Mouse (Mus musculus) spleen, postnatal 14 days (tissue): ENCODE measurements around the gene Ndst4.

Source experiments
- DNase-seq, 2 experiments: peaks; one replicate each; pipeline ENCODE4 v3.0.0; 2021 to 2022; ENCODE audit warnings: low spot score in 2 of 2

Gene Ndst4

GRCm38 (mm10) chr3:125722953-125723352 lies 319.1 kb downstream of the Ndst4 start:
- DNase-seq: no peak

- DNase-seq: no peak
These were observed 331.1 kb downstream of the Ndst4 start for GRCm38 (mm10) chr3:125734945-125735344.

GRCm38 (mm10) chr3:125744468-125745141 lies 340.7 kb downstream of the Ndst4 start:
- DNase-seq: no peak

- no peak for DNase-seq
These were observed 341.2 kb downstream of the Ndst4 start for GRCm38 (mm10) chr3:125745142-125745496.

- DNase-seq: no peak
These were observed 342.5 kb downstream of the Ndst4 start for GRCm38 (mm10) chr3:125746367-125746766.

- no peak for DNase-seq
These were observed 353.0 kb downstream of the Ndst4 start for GRCm38 (mm10) chr3:125756911-125757310.

GRCm38 (mm10) chr3:125760711-125761110 lies 356.8 kb downstream of the Ndst4 start:
- no peak for DNase-seq
